Mouse (Mus musculus) neural tube, embryonic 10.5 days (tissue): ENCODE measurements at regions not wholly inside any gene's neighbourhood (a gene's known extent, or its start where the extent isn't known, plus 50 kb on each side); places are given as distances from the start of the nearest gene placed in this dataset.

Source experiments
- DNase-seq: peaks from one replicate; pipeline ENCODE4 v3.0.0-alpha.2; 2017; ENCODE audit warnings: low spot score; ENCODE audit errors: extremely low spot score

GRCm38 (mm10) chr2:75482484-75482883 lies 176.6 kb upstream of the Hnrnpa3 start:
- no peak for DNase-seq

DNA sequence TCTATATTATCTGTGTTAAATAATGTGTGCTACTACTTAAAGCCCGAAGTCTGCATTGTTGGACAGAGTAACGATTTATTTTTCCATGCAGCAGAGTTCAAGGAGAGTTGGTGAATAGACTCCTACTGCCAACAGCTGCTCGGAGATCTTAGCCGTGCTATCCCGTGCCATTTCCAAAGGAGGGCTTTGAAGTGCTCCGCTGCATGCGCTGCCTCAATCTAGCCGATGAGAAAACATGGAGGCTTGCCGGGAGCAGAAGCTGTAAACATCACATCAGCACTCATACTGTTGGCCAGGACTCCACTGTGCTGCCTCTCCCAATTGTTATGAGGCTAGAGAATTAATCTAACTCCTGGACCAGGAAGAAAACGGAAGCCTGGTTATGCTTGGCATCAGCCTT lies 174.1 kb upstream of the Hnrnpa3 start:
- no peak for DNase-seq

DNA sequence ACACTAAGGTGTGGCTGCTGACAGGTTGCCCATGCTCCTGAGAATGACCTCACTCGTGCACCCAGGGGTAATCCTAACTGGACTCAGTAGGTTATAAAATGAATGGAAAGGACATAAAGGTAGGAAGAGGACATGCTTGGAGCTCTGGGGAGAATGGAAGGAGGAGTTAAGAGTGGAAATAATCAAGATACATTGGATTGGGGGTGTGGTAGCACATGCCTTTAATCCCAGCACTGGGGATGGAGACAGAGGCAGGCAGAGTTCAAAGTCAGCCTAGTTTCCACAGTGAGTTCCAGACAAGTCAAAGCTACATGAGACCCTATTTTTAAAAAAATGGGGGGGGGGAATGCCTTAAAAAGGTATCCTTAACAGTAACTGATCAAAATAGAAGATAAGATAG lies 167.9 kb upstream of the Hnrnpa3 start:
- no peak for DNase-seq

- DNase-seq, result no peak
Observed at GRCm38 (mm10) chr2:75491789-75492500, 167.1 kb upstream of the Hnrnpa3 start.

DNA sequence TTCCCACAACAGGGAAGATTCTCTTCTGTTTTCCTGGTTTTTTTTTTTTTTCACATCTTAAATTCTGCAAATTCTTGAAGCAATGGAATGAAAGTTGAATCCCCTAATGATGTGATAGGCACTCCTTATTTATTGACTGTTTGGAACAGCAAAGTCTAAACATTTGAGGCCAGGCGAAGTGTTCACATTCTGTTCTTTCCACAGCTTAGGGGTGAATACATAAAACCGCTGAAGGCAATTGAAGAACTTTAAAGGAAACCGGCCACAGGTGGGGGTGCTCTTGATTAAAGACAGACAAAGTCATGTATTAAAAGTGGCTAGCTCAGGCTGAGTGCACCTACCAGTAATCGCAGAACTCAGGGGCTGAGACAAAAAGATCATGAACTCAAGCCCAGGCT lies 166.6 kb upstream of the Hnrnpa3 start:
- no peak for DNase-seq

DNA sequence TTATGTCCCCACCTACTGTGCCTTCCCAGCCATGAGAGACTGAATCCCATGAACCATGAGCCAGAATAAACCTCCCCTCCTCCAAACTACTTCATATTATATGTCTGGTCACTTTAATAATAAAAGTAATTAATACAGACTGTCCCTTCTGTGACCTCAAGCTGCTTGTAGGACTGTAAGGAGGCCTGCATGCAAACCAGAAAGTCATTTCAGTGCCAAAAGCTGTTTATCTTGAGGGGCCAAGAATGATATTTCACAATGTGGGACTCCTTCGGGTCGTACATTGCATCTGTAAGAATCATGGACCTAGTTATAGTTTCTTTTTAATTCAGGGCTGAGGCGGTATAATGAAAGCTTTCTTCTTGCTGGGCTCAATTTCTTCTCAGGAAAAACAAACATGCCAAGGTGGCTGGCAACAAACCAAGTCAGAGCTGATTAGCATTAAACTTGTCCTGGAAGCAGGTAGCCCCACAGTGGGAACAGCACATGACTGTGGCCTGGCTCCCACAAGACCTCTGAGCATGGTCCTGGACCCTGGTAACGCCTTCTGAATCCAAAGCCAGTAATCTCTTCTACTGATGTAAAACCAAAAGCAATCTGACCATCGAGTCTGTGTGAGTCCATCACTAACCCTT lies 162.3 kb upstream of the Hnrnpa3 start:
- no peak for DNase-seq

DNA sequence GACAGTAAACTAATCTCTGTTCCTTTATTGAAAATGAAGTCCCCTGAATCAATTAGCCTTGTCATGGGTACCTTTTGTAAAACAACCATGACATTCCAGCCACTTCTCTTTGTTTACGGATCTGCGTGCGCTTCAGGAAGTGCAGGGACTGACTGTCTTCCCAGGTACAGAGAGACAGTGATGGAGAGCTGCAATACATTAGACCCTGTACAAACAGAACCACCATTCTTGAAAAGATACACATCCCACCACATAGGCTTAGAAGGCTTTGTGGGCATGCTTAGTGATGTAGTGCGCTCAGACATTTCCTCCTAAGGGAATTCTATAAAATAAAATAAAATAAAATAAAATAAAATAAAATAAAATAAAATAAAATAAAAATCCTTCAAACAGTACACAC lies 148.8 kb upstream of the Hnrnpa3 start:
- DNase-seq, result no peak

DNA sequence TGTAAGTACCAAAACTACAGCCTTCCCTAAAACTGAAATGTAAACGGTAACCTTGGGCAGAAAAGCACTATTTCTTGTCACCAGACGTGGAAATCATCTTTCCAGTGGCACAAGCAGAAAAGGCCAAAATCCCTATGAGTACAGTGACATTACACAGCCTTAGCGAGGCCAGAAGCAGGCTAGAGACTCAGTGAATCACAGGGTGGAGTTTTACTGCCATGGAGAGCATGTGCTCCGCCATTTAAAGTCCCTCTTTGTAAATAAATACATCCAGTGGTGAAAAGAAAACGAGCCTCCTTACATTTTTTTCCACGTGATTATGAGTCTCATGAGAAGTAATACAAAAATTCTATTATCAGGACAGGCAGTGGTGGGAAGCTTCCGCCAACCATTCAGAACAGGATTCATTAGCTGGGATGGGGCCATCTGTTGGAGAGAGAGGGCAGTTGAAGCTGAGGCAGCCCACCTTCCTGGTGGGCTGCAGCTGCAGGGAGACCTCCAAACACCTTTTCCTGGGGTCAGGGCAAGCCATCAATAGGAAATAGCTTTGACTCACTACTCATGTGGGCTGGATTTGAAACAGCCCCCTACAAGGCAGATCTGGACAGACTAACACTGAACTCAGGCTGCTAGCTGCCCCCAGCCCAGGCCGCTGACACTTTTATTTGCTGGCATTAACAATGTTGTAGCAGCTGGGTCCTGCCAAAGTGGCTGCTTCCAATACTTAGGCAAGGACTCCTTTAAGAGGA lies 146.5 kb upstream of the Hnrnpa3 start:
- DNase-seq, result no peak

- DNase-seq, result no peak
Observed at GRCm38 (mm10) chr2:75514171-75514570, 144.9 kb upstream of the Hnrnpa3 start.

DNA sequence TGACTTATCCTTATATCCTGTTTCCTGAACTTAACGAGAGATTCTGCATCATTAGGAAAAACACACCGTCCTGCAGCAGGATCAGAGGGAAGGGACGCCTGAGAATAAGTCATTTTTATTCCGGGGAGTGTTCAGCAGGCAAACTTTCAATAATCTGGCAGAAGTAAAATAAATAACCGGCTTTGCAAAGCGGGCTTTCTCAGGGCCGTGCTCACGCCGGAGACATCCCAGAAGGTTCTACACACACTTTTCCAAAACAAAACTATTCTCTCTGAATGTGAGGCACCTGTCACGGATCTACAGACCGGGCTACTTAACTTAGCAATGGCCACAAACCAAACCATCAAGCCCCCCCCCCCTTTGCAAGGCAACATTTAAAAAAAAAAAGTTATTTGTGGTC lies 142.8 kb upstream of the Hnrnpa3 start:
- no peak for DNase-seq

DNA sequence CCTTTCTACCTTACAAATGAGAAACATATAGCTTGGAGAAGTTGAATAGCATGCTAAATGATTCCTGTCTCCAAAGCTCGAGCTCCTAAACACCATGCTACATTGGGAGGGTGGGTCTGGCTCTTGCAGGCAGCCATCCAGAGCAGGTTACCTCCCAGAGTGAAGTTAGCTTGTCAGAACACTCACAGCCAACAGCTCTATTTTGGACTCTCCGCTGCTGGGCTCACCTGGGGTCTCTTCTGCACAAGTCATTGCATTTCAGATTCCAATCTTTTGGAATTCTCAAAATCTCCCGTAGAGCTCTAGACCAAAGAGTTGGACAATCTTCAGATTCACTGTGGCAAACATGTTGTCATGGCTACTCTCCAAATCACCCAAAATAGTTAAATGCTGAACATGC lies 142.0 kb upstream of the Hnrnpa3 start:
- no peak for DNase-seq

- DNase-seq, result no peak
Observed at GRCm38 (mm10) chr2:75518607-75519006, 140.5 kb upstream of the Hnrnpa3 start.

DNA sequence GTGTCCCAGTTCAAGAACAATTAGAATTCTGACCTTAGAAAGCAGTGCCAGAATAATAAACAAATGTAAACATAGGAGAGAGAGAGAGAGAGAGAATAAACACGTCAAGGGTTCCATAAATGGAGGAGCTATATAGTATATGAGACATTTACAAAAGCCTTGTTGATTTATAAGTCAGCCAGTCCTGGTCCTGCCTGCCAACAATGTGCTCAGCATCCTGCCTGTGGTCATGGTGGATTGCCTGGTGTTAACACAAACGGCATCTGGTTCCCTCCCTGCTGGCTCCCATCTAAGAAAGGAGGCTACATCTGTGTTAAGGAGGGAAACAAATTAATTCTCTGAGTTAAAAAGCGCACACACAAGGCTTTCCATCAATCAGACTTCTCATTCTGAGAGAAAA lies 133.5 kb upstream of the Hnrnpa3 start:
- DNase-seq, result no peak

DNA sequence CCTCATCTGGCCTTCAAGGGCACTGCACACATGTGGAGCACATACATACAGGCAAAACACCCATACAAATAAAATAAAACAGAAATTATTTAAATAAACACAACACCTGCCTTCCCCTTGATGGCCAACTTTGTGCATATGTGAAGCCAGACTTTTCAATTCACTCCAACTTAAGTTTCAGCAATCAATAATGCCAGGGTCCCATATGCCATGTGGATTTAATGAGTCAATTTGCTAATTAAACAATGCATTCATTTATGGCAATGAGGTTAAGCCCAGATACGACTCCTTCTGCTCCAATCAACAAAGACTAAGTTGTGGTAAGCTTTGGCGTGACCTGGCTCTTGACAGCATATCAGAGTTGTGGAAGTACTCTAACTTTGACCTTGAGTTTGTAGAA lies 130.4 kb upstream of the Hnrnpa3 start:
- no peak for DNase-seq

DNA sequence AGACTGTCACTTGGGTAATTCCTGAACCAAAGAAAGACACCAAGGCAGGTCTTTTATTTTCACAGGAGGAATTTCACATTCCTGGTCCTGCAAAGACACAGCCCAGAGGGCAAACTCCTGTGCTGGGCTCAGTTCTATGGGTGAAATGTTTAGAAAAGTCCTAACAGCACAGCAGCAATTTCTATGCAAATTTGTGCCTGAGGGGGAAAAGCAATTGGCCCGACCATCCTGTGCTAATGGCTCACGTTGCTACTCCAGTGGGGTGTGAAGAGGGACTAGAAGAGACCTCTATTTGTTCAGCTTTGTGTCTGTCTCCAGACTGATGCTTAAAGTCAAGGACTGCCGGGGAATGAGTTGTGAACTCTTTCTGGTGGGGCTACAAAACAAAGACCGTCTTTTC lies 120.9 kb upstream of the Hnrnpa3 start:
- no peak for DNase-seq

DNA sequence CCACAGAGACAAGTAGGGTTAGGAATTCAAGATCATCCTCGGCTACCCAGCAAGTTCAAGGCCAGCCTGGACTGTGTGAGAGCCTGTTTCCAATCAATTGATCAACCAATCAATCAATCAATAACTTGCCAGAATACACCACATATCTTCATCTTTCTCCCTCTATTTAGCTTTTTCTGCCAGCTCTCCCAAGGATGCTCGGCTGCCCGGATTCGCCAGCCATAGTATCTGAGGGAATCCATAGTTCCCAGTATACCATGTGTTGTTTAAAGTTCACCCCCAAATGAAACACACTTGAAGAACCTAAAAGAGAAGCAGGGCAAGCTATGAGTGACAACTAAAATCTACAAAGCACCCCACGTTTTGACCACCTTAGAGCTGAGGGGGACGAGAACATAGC lies 119.3 kb upstream of the Hnrnpa3 start:
- DNase-seq, result no peak

GRCm38 (mm10) chr2:75542331-75542730 lies 116.7 kb upstream of the Hnrnpa3 start:
- no peak for DNase-seq

DNA sequence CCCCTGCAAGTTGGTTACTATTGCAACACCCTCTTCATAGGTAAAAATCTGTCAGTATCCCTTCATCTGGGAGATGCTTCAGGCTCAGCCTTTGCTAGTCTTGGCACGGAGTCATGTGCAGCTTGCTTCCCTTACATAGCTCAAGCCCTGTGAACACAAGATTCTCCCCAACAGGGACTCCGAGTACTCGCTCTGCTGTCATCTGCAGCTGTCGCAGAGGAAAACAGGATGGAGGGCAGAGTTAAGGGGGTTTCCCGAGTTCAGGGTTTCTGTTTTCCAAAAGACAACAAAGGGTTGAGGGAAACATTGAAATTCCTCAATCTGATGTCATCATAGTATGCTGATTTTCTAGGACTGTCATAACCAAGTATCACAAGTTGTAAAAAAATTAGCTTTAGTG lies 116.3 kb upstream of the Hnrnpa3 start:
- DNase-seq, result no peak

DNA sequence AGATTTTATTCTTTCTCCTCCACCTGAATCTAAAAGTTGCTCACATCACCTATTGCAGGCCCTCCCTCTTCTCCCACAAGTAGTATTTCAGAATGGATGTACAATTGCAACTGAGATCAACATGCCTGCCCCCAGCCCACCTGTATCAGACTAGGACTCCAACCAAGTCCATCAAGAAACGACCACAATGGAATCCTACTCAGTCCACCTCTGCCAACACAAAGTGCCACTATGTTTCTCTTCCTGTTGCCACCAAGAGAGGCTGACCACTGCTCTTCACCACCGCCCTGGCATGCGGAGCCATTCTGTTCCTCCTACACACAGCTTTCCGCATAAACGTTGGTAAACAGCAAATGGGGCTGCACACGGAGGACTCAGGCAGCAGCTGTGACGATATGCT lies 113.1 kb upstream of the Hnrnpa3 start:
- DNase-seq, result no peak

DNA sequence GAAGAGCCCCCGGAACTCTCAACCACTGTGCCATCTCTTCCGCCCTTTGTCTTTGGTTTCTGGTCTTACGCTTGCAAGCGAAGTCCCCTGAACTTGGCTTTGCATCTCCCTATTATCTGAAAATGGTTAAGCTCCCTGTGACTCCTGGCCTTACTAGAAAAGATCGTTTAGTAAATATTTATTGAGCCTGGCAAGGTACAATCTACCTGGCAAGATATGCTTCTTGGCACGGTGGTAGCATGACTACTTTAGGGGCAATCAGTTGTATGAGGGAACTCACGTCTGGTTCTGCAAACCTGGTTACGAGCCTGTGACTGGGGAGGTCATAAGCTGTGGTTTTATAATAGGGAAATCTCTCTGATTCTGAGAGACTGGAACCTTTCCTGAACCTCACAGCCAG lies 103.4 kb upstream of the Hnrnpa3 start:
- DNase-seq, result no peak

DNA sequence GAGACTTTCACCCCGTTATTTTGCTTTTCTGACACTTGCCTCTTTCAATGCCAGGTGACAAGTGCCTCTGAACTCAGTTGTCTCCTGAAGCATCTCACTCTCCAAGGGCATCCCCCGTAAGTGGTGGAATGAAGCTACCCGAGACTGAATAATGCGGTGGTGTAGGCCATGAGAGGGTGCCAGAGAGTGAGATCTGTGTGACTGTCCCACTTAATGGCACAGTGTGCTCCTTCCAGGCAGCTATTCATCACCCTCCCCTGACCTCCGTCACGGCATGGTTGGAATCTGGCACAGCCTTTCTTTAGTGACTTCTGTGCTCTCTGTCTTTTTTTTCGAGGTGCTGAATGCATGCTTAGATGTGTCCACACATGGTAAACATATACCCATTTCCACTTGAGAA lies 102.3 kb upstream of the Hnrnpa3 start:
- DNase-seq, result no peak

DNA sequence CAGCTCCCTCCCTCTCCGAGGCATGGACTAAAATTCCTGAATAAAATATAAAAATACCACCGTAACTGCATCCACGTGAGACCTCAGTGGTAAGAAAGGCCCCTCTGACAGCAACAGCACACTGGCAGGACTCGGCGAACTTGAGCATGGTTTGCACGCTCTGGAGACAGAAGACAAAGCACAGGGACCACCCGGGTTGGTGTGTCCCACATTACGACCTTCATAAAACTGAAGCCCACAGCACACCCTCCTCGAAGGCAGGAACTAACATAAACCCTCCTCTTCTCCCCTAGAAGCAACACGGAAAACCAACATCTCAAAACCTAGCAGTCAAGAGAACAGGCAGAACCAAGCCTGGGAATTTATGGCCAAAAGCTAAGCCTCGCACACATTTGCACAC lies 101.7 kb upstream of the Hnrnpa3 start:
- no peak for DNase-seq

- DNase-seq, result no peak
Observed at GRCm38 (mm10) chr2:75559920-75560319, 99.1 kb upstream of the Hnrnpa3 start.
